Mouse (Mus musculus): ENCODE data around the gene 4933424G06Rik.

4933424G06Rik gene

DNA sequence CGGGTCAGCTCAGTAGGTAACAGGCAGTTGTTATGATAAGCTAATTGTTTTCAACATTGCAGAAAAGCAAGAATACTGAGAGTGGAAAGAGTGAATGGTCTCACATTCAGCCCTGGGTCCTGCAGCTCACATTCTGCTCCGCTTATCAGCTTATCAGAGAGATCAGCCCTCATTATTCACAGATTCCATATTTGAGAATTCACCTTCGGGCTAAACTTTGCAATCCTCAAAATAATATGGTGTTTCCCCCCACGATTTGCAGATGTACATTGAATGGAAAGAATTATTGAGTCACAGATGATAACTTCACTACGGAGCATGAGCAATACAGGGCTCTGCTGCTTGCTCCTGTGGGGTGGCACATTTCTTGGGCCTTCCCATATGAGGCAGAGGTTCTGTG lies 58.8 kb downstream of the 4933424G06Rik start:
- no peak for DNase-seq (ENCODE audit: low spot score in 2 of 2)

DNA sequence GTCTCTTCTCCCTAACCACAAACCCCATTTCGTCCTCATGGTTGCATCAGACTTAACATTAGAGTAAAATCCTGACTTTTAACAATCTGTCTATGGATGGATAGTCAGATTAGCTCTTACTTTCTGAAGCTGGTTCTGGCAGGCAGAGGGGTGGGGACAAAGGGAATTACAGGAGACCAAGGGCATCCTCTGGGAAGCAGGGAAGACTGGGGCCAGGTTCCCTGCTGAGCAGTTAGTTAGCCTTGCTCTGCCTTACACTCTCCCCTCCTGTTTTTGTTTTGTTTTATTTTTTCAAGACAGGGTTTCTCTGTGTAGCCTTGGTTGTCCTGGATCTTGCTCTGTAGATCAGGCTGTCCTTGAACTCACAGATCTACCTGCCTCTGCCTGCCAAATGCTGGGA lies 60.0 kb downstream of the 4933424G06Rik start:
- DNase-seq (ENCODE audit: low spot score in 2 of 2), result no peak

DNA sequence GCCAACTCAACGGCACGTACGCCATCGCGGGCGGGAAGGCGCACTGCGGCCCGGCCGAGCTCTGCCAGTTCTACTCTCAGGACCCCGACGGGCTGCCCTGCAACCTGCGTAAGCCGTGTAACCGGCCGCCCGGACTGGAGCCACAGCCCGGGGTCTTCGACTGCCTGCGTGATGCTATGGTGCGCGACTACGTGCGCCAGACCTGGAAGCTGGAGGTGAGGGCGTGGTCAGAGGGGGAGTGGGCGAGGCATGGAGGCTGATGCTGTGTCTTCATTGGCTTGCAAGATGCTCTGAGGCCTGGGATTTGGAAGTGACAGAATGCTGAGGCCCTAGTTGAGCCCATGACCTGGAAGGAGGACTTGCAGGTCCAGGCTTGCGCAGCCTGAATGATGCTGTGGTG lies 61.0 kb downstream of the 4933424G06Rik start:
- no peak for DNase-seq (ENCODE audit: low spot score in 2 of 2)

DNA sequence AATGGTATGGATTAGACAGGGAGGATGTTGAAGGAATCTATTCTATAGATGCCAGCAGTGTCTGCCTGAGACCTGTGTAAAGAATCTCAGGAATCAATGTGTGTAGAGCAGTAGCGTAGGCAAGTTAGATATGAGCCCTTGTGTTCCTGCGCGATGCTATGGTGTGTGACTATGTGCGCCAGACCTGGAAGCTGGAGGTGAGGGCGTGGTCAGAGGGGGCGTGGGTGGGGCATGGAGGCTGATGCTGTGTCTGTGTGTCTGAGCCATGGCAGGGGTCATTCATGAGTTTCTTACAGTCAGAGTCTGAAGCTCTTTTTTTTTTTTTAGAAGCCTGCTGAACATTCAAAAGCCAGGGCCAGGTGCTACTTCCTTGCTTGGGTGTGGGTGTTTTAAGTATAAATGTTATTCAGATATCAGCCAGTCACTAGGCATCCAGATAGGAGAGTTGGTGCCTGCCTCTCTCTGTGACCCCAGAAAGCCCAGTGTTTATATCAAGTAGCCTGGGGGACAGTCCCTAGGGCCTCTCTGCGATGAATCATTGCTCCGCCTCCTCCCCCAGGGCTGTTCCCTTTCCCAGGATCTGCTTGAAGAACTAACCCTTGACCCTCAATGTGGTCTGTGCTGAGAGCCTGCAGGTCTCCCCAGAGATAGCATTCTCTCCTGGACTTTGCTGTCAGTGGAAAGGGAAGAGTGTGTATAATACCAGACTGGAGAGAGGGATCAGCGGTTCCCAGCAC lies 62.4 kb downstream of the 4933424G06Rik start:
- no peak for DNase-seq (ENCODE audit: low spot score in 2 of 2)

DNA sequence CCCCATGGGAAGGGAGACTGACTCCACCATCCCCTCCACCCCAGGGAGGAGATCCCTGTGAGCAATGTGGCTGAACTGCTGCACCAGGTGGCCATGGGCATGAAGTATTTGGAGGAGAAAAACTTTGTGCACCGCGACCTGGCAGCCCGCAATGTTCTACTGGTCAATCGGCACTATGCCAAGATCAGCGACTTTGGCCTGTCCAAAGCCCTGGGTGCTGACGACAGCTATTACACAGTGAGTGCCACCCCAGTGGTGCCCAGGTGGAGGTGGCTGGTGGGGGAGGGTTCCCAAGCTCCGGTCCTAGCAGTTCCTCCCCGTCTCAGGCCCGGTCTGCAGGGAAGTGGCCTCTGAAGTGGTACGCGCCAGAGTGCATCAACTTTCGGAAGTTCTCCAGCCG lies 70.8 kb downstream of the 4933424G06Rik start:
- DNase-seq (ENCODE audit: low spot score in 2 of 2), result no peak

DNA sequence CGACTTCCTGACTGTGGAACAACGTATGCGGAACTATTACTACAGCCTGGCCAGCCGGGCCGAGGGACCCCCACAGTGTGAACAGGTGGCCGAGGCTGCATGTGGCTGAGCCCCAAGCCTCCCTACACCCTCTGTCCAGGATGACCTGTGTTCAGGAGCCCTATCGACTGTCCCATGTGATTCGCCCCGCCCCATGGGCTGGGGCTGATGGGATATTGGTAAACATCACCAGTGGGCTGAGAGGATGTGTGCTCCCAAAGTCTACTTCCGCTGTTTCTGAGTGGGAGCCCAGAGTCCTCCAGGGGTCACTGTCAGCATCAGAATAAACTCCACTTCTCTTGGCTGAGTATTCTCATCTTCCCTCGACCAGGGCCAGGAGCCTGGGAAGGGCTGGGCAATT lies 72.5 kb downstream of the 4933424G06Rik start:
- no peak for DNase-seq (ENCODE audit: low spot score in 2 of 2)

DNA sequence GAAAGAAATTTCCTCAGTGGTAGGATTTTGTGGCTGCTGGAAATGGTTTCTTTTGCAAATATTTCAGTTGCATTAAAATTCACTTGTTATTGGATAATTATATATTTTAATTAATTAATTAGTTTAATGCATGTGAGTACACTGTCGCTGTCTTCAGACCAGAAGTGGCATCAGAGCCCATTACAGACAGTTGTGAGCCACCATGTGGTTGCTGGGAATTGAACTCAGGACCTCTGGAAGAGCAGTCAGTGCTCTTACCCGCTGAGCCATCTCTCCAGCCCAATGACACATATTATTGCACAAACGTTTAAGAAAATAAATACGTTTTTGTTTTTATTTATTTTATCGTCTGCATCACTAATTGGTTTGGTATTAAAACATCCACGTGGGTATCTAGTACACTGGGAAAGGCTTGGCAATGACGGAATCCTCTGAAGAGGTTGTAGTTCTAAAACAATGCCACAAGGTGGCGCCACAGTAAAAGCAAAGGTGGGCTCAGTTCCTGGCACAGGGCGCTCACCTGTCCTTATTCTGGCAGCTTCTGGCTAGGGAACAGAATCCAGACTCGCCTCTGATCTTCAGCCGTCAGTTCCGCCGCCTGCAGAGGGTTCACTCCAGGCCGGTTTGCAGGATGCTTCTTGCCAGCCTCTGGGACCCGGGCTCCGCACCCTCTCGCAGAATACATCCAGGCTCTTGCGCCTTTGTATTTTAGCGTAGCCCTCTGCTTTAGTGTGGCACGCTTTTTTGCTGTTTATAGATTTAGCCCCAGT lies 74.6 kb downstream of the 4933424G06Rik start:
- peak; percentile 81 to 86 for DNase-seq (ENCODE audit: low spot score in 2 of 2)

DNA sequence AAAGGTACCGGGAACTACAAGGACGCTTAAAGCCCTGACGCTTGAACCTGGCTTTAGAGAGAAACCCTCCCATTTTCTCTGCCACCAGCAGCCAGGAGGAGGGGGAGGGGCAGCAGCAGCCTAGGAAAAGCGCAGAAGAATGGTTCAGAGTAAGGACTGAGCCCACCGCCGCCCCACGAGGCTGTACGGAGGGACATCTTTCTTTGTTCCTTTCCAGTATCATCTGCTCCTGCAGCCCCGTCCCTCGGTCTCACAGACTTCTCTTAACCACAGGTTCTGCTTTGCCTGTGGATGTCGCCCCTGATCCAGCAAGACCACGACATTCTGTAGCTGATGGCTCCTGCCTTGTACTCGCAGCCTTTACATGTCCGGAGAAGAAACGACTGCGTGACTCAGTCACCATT lies 75.3 kb downstream of the 4933424G06Rik start:
- DNase-seq (ENCODE audit: low spot score in 2 of 2), result peak in 1 of 2 experiments; percentile 63

DNA sequence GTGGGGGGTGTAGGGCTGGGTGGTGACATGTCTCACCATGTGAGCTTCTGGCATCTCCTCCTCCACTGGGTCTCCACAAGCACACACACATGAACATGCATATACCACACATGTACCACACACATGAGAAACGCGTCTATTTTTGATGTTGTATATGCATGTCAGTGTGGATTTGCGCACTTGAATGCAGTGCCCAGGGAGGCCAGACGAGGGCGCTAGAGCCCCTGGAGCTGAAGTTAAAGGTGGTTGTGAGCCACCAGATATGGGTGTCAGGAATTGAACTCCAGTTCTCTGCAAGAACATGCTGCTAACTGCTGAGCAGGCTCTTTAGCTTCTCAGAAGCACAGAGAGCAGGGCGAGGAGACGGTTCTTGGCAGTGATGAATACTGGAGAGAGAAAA lies 76.4 kb downstream of the 4933424G06Rik start:
- DNase-seq (ENCODE audit: low spot score in 2 of 2), result no peak

DNA sequence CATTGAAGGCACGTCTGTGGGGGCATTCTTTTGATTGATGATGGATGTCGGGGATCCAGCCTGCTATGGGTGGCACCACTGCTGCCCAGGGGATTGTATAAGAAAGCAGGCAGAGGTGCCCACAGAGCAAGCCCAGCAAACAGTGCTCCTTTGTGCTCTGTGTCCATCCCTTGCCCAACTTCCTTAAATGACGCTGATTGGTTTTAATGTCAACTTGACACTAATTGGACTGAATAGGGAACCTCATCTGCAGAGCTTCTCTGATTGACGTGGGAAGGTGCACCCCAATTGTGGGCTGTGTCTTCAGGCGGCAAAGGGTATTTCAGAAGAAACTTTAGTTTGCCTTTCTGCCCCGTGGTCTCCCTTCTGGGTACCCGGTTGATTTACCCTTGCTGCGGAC lies 79.5 kb downstream of the 4933424G06Rik start:
- no peak for DNase-seq (ENCODE audit: low spot score in 2 of 2)

DNA sequence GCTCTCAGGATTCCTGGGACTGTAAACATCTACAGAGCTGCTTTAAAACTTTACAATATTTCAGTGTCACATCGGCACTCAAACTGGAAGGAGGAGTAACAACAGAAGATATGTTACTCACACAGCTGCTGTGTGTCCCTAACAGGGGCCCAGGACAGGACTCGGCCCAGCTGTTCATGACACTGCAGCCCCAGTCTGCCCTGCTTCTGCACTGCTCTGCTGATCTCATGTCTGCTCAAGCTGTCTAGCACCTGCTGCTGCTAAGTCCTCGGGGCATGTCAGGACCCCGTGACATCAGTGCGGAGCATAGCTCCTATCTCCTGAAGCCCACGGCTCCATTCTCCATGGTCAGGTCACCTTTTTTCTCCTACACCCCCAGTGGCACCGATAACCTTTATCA lies 86.8 kb downstream of the 4933424G06Rik start:
- DNase-seq (ENCODE audit: low spot score in 2 of 2), result no peak

DNA sequence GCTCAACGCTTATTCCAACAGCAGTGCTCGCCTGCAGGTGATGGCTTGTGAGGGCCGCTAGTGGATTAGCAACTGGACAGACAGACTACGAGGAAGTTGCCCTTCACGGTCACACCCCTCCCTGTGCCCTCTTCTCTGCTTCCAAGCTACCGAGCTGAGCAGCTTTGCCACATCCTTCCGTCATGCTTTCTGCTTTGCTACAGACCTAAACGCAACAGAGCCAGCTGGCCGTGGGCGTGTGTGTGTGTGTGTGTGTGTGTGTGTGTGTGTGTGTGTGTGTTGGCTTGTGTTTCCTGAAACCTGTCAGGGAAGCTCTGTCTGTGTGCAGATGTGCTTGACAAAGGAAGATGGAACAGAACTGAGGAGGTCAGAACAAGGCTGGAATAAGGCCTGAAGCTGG lies 87.5 kb downstream of the 4933424G06Rik start:
- no peak for DNase-seq (ENCODE audit: low spot score in 2 of 2)

DNA sequence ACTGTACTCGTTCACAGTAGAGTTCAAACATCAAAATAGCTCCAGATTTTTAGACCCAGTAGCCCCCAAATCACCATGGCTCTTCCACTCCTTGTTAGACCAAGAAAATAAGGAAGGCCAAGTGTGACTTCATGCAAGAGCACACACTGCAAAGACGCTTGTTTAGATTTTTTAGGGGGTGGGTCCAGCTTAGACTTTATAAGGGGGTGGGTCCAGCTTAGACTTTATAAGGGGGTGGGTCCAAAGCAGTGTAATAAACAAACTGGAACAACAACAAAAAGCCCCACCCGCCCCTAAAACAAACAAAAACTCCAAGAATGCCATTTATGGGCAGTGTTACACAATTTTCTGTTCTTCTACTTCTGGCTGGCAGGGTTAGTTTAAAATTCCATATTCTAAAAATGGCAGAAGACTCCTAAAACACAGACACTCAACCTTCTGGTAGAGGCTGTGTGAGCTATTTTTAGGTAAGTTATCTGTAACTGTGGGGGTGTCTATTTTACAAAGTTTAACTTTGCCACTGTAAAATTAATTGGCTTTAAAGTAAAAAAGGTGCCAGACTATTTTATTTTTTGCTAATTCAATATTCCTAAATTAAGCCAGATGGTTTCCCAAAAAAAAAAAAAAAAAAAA lies 90.5 kb downstream of the 4933424G06Rik start:
- DNase-seq (ENCODE audit: low spot score in 2 of 2), result no peak

DNA sequence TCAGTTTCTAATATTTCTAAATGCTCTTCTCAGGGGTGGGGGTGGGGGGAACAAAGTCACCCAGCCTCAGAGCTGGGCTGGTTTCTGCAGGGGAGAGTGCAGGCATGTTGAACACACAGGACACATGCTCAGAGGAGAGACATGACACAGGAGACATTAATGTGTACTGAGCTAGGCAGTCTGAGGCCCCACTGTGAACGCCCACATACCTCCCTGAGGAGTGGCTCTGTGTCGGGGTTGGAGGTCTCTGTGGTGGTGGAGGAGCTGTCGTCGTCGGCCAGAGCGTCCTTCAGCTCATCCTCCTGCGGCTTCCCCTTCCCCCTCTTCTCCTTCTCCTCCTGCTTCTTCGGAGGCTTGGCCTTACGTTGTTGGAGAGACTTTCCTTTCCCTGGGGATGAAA lies 94.3 kb downstream of the 4933424G06Rik start:
- no peak for DNase-seq (ENCODE audit: low spot score in 2 of 2)

DNA sequence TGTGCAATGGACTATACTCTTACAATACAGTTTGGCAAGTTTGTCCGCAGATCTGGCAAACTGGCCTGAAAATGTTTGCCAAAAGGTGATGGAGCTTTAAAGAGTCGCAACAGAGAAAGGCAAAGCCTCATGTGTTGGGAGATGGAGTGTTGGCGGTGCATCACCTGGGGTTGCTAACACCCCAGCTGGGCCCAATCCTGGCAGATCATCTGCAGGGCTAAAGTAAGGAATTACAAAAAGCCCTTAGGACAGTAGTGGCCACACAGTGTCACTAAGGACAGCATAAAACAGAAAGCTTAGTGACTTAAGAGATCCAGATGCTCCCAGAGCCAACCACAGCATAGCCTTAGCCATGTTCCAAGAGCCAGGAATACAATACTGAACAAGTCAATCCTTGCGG lies 94.9 kb downstream of the 4933424G06Rik start:
- DNase-seq (ENCODE audit: low spot score in 2 of 2), result no peak

DNA sequence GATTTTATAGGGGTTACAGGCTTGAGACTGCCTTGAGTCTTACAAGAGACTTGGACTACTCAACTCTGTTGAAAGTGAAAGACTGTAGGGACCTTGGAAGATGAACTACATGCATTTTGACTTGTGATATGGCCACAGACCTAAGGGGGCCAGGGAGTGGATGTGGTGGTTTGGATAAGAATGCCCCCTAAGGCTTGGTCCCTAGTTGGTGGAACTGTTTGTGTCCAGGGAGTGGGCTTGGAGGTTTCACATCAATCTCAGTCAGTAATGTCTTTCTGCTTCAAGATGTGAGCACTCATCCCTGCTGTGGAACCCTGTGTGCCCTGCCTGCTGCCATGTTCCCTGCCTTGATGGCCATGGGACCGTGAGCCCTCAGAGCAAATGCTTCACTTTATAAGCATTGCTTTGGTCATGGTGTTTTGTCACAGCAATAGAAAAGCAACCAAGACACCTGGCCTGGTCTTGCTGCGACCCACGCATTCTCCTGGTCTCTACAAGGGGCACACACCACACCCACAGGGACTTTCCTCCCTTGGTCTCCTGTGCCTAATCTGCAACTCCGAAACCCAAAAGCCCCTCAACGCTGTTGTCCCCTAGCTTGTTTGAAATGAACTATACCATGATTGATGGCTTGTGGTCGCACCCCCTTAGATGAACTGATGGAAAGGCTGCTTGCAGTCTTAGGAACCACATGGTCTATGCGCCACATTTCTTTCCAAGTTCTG lies 96.4 kb downstream of the 4933424G06Rik start:
- no peak for DNase-seq (ENCODE audit: low spot score in 2 of 2)

DNA sequence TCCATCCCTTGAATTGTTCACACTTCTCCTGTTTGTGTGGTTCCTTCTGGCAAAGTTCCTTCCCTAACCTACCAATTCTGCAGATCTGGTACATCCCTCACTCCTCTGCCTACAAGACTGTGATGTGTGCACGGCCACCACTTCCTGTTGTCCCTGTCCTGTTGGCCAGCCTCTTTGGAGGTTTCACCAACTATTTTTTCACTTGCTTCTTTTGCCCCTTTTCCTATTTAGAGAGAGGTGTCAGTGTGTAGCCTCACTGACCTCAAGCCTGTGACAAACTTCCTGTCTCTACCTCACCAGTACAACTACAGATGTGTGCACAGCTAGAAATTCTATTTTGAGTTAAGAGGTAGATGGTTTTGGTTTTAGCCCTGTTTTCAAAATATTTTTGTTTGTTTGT lies 97.1 kb downstream of the 4933424G06Rik start:
- no peak for DNase-seq (ENCODE audit: low spot score in 2 of 2)
